Mouse (Mus musculus) retina, embryonic 14.5 days (tissue): ENCODE results near the gene Kcnh4.

ENCODE experiments used
- DNase-seq: peaks from one replicate; pipeline ENCODE4 v3.0.0-alpha.2; 2015; ENCODE audit warnings: low spot score

Kcnh4 gene

DNA sequence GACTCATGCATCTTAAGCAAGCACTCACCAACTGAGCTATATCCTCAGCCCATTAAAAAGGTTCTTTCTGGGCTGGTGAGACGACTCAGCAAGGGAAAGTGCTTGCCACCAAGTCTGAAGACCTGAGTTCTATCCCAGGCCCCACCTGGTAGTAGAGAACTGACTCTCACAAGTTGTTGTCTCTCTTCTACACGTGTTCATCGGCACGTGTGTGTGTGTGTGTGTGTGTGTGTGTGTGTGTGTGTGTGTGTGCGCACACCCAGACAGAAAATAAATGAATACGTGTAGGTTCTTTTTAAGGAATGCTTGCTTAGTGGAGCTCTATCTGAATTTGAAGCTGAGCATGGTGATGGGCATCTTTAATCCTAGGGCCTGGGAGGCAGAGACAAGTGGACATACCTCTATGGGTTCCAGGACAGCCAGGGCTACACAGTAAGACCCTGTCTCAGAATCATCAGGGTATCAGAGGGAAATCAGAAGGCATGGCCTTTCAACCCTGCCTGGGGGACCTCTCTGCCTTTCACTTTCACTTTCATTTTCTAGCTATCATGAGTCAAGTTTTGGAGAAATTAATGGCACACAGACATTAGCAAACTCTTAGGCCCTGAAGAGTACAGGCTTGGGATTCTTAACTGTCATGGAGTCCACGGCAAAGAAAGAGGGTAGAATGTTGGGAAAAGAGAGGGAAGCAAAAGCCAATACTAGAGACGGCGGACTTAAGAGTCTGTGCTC, 24.4 kb downstream of the Kcnh4 start:
- DNase-seq: no peak

- DNase-seq: no peak
Observed at GRCm38 (mm10) chr11:100730477-100731205, 29.1 kb downstream of the Kcnh4 start.

- DNase-seq: no peak
Observed at GRCm38 (mm10) chr11:100729976-100730375, 29.8 kb downstream of the Kcnh4 start.

- no peak for DNase-seq
Observed at GRCm38 (mm10) chr11:100728601-100729000, 31.1 kb downstream of the Kcnh4 start.

- no peak for DNase-seq
Observed at GRCm38 (mm10) chr11:100727201-100727600, 32.5 kb downstream of the Kcnh4 start.

GRCm38 (mm10) chr11:100724919-100725512, 34.7 kb downstream of the Kcnh4 start:
- DNase-seq: no peak

- no peak for DNase-seq
Observed at GRCm38 (mm10) chr11:100722493-100723028, 37.2 kb downstream of the Kcnh4 start.

- DNase-seq: no peak
Observed at GRCm38 (mm10) chr11:100721776-100722492, 37.8 kb downstream of the Kcnh4 start.

DNA sequence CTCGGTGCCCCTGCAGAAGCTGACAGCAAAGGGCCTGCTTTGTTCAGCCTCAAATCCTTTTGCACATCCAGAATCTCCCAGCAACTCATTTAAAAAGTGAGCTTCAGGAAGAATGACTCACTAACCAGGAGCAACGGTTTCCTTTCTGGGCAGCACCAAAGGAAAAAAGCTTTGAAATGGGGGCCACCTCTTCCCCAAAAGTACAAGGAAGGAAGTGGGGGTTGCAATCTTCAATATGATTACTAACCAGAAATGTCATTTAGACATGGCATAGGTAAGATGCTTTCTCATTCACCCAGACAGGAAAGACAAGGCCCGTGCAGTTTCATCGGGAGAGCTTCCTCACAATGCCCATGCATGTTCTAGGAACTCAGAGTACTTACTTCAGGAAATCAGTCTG, 38.5 kb downstream of the Kcnh4 start:
- DNase-seq: no peak

DNA sequence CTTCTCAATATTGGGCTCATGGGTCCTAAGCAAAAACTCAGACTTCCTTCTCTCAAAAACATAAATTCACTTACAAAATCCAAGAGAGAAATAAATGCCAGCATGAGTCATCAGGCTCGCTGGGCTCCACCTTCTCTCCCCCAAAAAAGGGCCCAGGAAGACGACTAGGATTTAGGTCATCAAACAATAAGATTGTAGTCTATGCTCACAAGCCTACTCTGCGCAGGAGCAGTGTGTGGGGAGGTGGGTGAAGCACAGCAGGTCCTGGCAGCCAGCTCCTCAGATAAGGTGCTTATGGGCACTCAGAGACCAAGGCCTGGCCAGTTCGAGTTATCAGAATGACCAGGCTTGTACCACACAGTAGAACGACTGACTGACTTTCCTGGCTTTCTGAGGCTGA, 39.4 kb downstream of the Kcnh4 start:
- no peak for DNase-seq

- DNase-seq: no peak
Observed at GRCm38 (mm10) chr11:100719893-100720292, 39.8 kb downstream of the Kcnh4 start.

DNA sequence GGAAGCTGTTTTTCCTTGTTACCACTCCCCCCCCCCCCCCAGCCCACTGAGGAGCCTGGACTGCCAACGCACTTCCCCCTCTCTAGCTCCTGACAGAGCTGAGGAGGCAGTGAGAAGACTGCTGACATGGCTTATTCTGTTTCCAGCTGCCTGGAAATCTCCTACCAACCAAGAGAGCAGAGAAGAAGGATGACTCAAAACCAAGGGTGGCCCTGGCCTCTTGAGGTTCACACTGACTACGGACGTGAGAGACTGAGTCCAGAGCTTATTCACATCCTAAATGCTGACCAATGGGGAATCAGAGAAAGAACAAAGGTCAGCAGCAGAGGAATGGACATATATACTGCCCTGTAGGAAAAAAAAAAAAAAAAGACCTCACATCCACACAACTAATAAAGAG, 40.4 kb downstream of the Kcnh4 start:
- no peak for DNase-seq

GRCm38 (mm10) chr11:100718866-100719265, 40.9 kb downstream of the Kcnh4 start:
- DNase-seq: no peak

- no peak for DNase-seq
Observed at GRCm38 (mm10) chr11:100718462-100718861, 41.3 kb downstream of the Kcnh4 start.

- DNase-seq: no peak
Observed at GRCm38 (mm10) chr11:100716649-100717048, 43.1 kb downstream of the Kcnh4 start.

GRCm38 (mm10) chr11:100714948-100715347, 44.8 kb downstream of the Kcnh4 start:
- no peak for DNase-seq

- peak; percentile 90 for DNase-seq
Observed at GRCm38 (mm10) chr11:100714534-100714915, 45.2 kb downstream of the Kcnh4 start.

GRCm38 (mm10) chr11:100713735-100714533, 45.8 kb downstream of the Kcnh4 start, which contains the start of gene Hspb9:
Hspb9 (plus strand) TSS chr11:100713850.
- peak; percentile 38 for DNase-seq

DNA sequence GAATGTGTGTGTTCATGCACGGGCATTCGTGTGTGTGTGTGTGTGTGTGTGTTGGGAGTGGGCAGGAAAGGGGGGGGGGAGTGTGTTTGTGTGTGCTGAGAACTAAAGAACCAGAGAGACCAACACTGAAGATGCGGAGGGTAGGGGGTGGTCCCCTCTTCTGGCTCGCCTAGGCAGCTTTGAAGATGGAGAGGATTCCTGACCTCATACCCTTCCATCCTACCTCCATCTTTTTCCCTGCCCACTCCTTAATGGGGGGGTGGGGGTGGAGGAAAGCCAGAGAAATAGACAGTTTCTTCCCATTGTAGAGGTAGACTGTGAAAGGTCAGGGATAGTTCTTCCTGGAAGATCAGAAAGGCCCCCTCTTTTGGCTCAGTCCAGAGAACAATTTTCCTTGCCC, 46.6 kb downstream of the Kcnh4 start:
- DNase-seq: no peak

- peak; percentile 89 for DNase-seq
Observed at GRCm38 (mm10) chr11:100711783-100712615, 47.7 kb downstream of the Kcnh4 start, which contains the start of gene Kat2a. Kat2a (minus strand) TSS chr11:100712465.
